Mouse (Mus musculus): ENCODE data around the gene Fbxo42. TPM values are rescaled to one million over a fixed set of nuclear protein-coding genes. Genes with fewer than 3 reads are reported as not detected.
A peak's percentile ranks its signal among the peaks of the same experiment; 100 is the strongest.

The Fbxo42 gene
- total RNA-seq, 2 experiments from 2014 or later: 16.6 to 21.2 TPM

DNA sequence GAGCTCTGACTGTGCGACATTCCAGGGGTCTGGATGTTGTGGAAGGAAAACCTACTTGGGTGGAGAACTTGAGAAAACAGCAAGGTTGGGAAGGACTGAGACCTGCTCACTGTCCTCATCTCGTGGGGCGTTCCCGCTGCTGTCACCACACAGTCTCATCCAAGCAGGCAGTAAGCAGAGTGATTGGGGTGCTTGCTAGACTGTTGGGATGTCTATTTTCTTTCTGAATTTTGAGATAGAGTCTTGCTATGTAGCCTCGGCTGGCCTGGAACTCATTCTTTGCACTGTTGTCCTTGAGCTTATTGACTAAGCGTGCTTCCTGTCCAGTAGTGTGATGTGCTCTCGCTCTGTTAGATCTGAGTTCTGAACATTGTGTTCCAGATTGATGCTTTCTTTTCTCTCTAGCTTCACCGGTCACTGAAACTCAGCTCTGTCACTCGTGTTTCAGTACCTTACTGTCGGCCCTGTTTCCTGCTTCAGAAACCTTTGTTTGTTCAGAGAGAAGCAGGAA is 28.7 kb downstream of the Fbxo42 start:
- no peak for DNase-seq

DNA sequence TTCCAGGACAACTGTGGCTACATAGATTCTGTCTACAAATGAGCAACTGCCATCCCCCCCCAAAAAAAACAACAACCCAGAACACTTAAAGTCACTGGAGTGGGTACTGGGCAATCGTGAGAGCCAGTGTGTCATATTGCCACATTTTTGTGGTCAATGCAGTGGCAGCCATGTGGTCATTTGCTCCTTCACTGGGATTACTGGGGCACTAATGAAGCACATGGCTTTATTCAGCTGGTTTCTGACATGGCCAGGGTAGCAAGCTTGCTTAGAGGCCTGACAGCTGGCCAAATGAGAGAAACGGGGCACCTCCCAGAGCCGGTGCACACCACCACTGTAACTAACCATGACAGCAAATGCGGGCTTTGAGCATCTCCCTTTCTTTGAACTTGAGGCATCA is 30.8 kb downstream of the Fbxo42 start:
- no peak for DNase-seq

DNA sequence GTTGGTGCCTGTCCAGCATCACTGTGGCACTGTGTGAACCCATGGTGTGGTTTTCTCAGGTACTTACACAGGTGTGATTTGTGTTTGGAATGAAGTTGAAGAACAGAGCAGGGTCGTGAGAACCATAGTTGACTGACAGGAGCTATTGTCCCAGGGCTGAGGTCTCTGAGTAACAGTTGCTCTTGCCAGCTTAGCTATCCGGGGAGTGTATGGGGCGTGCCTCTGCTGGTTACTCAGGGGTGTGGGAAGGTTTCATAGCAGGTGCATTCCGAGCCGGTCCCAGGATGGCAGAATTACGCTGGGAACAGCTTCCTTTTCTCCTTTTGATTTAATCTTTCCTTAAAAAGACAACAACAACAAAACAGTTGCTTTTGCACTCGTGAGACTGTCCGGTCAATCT is 33.1 kb downstream of the Fbxo42 start:
- no peak for DNase-seq

DNA sequence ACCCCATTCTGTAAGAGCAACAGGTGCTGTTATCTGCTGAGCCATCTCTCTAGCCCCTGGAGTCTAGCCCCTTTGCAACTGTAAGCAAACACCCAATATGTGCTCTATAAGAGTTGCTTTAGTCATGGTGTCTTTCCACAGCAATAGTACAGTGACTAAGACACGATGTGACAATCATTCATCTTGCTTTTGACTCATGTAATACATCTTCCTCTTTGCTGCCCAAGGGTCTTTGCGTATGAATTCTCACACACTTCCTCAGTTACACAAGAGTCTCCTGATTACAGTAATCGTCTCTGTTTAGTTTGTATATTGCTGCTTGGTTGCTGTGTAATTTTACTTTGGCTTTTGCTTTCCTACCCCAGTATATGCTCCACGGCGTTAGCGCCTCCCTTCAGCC is 34.3 kb downstream of the Fbxo42 start:
- no peak for DNase-seq

DNA sequence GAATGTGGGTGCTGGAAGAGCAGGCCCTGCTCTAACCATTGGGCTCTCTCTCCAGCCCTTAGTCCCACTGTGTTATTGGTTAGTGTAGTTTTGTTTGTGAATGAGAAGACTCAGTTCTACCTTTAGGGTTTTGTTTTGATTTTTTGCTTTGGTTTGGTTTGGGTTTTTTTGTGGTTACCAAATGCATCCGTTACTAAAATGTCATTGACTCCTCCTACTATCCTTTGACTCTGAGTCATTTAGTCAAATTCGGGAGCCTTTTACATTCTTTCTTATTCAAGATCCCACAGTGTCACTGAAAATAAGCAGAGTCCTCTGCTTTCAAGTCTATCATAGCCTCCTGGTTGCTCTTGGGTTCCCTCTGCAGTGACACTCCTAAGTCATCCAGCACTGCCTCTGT is 36.2 kb downstream of the Fbxo42 start:
- no peak for DNase-seq

GRCm38 (mm10) chr4:141184426-141184825 is 36.7 kb downstream of the Fbxo42 start:
- DNase-seq: no peak

GRCm38 (mm10) chr4:141186923-141187836 is 39.5 kb downstream of the Fbxo42 start:
- no peak for DNase-seq

DNA sequence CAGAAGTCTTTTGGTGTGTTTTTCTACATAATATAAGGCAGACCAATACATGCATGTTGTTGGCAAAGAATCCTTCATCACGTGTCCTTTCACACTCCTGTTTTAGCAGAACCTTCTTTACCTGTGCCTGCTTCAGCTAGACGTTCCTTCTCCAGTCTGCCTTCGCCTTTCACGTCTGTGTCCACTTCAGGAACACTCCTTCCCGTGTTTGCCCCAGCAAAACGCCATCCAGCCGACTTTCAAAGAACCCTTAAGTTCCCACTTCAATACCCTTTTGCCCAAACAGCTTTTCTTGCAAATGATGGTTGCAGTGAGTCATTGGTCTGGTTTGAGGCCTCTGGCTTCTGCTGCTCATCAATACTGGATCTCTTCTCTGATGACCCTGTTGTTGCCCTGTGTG is 43.6 kb downstream of the Fbxo42 start:
- no peak for DNase-seq

DNA sequence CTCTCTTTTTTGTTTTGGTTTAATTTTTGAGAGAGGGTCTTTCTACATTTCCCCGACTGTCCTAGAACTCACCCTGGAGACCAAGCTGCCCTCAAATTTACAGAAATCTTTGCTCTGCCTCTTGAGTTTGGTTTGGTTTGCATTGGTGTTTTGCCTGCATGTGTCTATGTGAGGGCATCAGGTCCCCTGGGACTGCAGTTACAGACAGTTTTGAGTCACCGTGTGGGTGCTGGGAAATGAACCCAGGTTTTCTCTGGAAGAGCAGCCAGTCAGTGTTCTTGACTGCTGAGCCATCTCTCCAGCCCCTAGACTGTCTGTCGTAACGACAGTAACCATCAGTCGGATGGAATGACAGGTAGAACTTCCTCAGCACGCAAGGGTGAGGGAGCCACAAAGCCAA is 46.8 kb downstream of the Fbxo42 start:
- DNase-seq: no peak

- no peak for DNase-seq
Measured at GRCm38 (mm10) chr4:141196981-141197685, 49.4 kb downstream of the Fbxo42 start.

DNA sequence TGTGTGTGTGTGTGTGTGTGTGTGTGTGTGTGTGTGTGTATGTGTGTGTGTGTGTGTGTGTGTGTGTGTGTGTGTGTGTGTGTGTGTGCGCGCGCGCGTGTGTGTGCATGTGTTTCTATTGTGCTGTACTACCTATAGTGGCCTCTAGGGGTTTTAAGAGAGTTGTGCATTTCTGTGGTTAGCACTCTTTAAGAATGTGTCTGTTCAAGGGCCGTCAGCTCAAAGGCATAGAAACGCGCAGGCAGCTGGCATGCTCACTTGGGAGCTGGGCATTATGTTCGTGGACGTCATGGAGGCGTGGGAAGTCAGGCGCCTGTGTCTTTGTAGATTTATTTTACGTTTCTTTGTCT is 49.9 kb downstream of the Fbxo42 start:
- DNase-seq: no peak

GRCm38 (mm10) chr4:141200906-141201305 is 53.2 kb downstream of the Fbxo42 start:
- DNase-seq: no peak

- peak; percentile 21 for DNase-seq
Measured at GRCm38 (mm10) chr4:141202192-141202591, 54.5 kb downstream of the Fbxo42 start.

DNA sequence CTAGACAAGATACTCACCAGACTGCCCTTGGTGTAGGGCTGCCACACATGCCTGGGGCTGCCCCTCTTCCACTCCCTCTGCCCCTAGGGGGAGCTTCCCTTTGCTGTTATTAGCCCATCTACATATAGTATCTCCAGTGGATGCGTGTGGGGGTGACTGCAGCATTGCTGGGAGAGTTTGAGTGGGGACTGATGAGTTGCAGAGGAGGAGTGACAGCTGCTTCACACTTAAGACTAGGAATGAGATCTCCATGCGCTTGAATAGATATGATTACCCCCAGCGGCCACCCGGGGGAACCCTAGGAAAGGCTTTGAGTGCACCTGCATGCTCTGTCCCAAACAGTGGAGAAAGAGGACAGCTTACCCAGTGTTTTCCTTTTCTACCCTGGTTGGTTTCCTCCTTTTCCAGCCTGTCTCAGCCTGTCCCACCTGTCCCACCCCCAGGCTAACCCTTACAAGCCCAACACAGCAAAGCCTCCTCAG is 56.9 kb downstream of the Fbxo42 start:
- DNase-seq: peak; percentile 58

DNA sequence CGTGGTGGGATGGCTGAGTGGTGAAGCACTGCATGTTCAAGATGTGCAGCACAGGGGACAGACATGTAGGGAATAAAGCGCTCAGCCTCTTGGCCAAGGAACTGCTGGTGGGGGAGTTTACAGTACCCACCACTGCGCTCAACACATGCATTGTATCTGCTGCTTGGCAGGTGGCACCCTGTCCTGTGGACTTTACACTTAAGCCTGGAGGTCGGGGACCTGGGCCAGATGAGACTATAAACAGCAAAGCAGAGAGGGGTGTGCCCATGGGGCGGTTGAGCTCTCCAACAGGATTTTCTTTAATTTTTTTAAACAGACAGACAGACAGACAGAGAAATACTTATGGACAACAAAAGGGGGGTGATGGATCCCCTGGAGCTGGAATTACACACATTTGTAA is 59.4 kb downstream of the Fbxo42 start:
- DNase-seq: no peak

DNA sequence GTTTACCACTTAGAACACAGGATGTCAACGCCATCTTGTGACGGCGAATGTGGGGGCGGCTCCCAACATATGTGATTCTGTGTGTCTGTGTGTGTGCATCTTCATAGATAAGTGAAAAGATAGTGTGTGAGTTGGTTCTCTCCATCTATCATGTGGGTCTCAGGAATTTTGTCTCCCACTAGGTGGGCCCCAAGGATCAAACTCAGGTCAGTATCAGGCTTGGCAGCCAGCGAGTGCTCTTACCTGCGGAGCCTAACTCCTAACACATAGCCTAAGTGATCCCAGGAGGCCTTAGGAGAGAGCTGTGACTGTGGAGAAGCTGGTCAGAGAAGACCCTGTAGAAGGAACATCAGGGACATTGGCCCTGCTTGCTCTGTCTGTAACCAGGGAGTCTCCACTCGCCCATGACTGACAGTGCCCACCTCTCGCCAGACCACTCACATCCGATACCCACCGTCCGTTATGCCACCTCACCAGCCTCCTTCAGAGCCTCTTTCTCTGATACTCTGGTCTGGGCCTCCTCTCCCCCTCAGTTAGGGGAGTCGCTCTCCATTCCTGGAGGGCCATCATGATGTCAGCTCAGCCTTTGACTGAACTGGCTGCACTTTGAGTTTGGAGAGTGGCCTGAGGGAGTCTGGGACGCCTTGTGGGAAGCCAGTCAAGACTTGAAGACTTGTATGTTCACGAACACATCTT is 63.0 kb downstream of the Fbxo42 start:
- no peak for DNase-seq

DNA sequence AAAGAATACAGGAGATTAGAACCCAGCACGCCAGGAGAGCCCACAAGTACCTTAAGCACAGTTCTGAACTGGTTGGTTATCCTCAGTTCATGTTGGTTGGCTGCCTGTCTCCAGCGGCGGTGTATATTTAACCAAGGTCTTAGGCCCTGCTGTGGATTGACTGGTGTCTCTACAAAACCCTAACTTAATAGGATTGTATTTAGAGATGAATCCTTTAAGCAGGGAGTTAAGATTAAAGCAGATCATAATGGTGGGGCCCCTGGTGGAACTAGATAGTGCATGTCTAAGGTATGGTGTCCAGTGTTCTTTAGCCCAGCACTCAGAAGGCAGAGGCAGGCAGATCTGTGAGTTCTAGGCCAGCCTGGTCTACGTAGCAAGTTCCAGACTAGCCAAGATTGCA is 63.9 kb downstream of the Fbxo42 start:
- no peak for DNase-seq

DNA sequence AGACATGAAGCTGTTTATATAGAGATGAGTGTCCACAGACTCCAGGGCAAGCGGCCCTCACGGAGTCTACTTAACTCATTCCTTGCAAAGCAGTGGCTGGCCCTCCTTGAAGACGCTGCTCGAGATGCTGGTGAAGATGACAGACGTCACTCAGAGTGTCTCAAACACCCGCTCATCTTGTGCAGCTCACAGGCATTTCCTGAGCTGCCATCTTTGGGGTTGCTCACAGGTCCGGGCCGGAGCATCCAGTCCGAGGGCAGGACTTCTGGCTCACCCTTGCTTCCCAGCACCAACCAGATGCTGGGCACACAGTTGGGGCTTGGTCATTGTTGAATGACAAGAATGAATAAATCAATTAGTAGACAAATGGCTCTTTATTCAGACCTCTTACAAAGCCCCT is 65.2 kb downstream of the Fbxo42 start:
- no peak for DNase-seq

GRCm38 (mm10) chr4:141213342-141213741 is 65.6 kb downstream of the Fbxo42 start:
- DNase-seq: no peak

DNA sequence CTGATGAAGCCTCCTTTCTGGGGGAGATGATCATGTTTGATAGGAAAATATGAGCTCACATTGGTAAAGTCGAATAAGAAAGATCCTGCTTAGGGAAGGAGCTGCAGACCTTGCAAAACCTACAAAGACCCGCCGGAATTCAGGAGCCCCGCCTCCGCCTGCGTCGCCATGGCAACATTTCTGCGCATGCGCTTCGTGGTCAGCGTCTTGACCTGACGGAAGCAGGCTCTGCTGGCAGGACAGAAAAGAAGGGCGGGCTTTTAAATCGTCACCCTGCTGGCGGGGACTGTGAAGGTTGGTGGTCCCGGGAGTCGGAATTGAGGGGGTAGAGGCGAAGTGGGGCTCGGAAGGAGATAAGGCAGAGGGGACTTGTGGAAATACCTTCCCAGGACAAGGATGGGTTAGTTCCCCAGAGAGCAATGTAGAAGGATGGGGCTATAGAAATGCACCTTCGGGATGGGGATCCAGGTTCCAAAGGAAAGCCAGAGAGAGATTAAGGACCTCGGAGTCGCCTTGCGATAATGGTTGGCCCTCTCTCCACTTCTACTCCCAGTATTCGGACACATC is 66.1 kb downstream of the Fbxo42 start, which contains the start of gene Rsg1:
Gene Rsg1, plus strand, starts transcription at position 187 of the 567 bp plus-strand sequence.
- DNase-seq: peak; percentile 96

GRCm38 (mm10) chr4:141214337-141214851 is 66.7 kb downstream of the Fbxo42 start:
- DNase-seq: peak; percentile 53
